Mouse (Mus musculus): ENCODE results near the gene Gm973. TPM values are rescaled to one million over a fixed set of nuclear protein-coding genes. Genes with fewer than 3 reads are reported as not detected.

Gene Gm973
- polyA plus RNA-seq, 1 experiment = 4.7 TPM

DNA sequence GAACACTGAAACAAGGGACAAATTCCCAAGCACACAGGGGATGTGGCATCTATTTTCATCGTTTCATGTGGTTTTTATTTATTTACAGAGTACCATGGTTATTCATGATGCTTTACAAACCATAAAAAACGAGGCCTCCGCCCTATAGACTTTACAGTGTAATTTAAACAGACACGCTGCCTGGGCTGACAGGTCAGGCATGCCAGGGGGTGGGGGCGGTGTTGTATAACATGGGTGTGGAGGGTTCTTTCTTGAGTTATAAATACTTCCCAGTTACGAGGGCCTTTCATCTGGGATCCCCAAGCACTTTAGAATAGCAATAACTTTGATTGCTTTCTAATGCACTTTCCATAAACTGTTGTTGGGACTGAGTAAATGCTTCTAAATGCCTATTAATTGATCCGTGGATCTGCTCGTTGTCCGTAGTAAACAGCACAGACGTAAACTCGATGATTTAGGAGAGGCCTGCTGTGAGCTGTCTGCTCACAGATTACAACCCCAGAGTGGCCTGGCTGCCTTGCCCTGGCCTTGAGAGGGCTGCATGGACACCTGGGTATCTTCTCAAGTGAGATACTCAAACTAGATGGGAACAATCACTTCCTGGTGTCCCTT is 4.3 kb downstream of the Gm973 start:
- Histone ChIP-seq H3K27me3 (ENCODE audit: control insufficient read depth, insufficient read depth, low read length) (no peaks in the 10 kb centered on the region), H3K27ac (ENCODE audit: insufficient read depth, low read length) (no peak overlapping the region), H3K4me3 (replicated peaks; ENCODE audit: insufficient read depth, low read depth, low read length) (no peak overlapping the region), H3K4me1 (ENCODE audit: control insufficient read depth, insufficient read depth, low read length) (peaks cover 4% of the 10 kb centered on the region)
- no peak for TF ChIP-seq CTCF (IDR thresholded peaks at IDR 0.05; ENCODE audit: borderline replicate concordance, insufficient read depth, low read depth, low read length)
- TF ChIP-seq POLR2A (IDR thresholded peaks at IDR 0.05; ENCODE audit: borderline replicate concordance, insufficient read depth, low read length) = no peak
- DNase-seq = no peak
- 58% methylated on average over 11 of the region's 11 CpGs for WGBS

DNA sequence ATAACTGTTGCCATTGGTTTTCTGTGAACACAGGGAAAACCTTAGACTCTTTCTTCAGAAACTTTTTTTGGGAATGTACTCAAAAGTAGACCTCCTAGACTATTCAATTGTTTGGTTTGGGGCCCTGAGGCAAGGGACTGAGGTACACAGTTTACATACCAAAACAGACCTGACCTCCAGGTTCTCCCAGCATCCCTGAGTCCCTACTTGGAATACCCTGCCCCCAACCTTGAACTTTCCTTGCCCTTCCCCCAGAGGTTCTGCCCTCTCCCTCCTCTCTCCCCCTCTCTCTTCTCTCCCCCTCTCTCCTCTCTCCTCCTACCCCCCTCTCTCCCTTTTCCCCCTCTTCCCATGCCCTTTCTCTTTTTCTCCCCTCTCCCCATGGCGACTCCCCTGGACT is 6.4 kb downstream of the Gm973 start:
- 87% methylated on average over 1 of the region's 1 CpGs for WGBS
- H3K4me3 ChIP-seq (replicated peaks; ENCODE audit: insufficient read depth, low read depth, low read length) = no peak overlapping the region
- H3K27ac ChIP-seq (ENCODE audit: insufficient read depth, low read length) = no peak overlapping the region
- H3K4me1 ChIP-seq (ENCODE audit: control insufficient read depth, insufficient read depth, low read length) = no peaks in the 10 kb centered on the region
- no peak for DNase-seq
- TF ChIP-seq CTCF (IDR thresholded peaks at IDR 0.05; ENCODE audit: borderline replicate concordance, insufficient read depth, low read depth, low read length) = no peak
- no peak for TF ChIP-seq POLR2A (IDR thresholded peaks at IDR 0.05; ENCODE audit: borderline replicate concordance, insufficient read depth, low read length)
- H3K27me3 ChIP-seq (ENCODE audit: control insufficient read depth, insufficient read depth, low read length) = no peaks in the 10 kb centered on the region

DNA sequence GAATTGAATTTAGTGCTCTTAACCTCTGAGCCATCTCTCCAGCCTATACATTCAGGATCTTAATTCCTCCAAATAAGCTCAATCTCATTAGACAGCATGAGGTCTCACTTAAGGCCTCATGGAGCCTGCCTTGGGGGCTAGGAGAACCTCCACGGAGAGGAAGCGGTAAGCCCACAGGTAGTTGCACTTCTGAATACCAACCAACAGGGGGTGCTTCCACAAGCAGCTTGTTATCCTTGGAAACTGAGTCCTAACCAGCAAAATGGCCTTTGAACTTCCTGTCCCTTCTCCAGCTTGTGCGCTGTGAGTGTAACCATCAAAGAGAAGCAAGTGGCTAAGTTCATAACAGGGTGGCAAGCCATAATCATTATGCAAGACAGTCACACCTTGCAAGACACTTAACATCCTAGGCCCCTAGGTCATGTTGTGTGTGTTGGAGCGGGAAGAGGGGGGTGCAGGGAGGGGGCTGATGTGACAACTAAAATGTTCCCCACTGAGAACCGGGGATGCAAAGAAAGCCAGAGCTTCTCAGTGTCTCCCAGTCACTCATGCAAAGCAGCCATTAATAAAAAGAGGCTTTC is 7.4 kb downstream of the Gm973 start:
- WGBS = 79% methylated on average over 5 of the region's 5 CpGs
- H3K4me3 ChIP-seq (replicated peaks; ENCODE audit: insufficient read depth, low read depth, low read length) = no peak overlapping the region
- no peaks in the 10 kb centered on the region for H3K4me1 ChIP-seq (ENCODE audit: control insufficient read depth, insufficient read depth, low read length)
- H3K27ac ChIP-seq (ENCODE audit: insufficient read depth, low read length) = no peak overlapping the region
- no peak for DNase-seq
- no peaks in the 10 kb centered on the region for H3K27me3 ChIP-seq (ENCODE audit: control insufficient read depth, insufficient read depth, low read length)
- no peak for TF ChIP-seq POLR2A (IDR thresholded peaks at IDR 0.05; ENCODE audit: borderline replicate concordance, insufficient read depth, low read length)
- no peak for TF ChIP-seq CTCF (IDR thresholded peaks at IDR 0.05; ENCODE audit: borderline replicate concordance, insufficient read depth, low read depth, low read length)

DNA sequence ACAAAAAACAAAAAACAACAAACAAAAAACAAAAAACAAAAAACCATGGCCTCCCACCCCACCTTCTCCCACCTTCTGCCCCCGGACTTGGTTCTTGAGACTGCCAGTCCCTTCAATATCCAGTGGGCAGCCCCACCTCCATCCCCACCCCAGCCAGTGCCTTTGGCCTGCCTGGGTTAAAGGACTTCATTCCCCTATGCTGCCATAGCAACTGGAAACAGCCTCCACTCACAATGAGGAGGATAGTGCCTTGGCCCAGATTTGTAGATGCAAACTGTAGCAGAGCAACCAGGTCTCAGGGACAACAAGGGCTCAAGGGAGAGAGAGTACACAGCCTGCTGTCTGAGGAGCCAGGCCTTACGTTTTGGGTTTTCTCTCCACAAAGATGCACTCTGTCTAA is 8.0 kb downstream of the Gm973 start:
- WGBS = 81% methylated on average over 2 of the region's 2 CpGs
- H3K27me3 ChIP-seq (ENCODE audit: control insufficient read depth, insufficient read depth, low read length) = no peaks in the 10 kb centered on the region
- H3K4me3 ChIP-seq (replicated peaks; ENCODE audit: insufficient read depth, low read depth, low read length) = no peak overlapping the region
- no peak for TF ChIP-seq POLR2A (IDR thresholded peaks at IDR 0.05; ENCODE audit: borderline replicate concordance, insufficient read depth, low read length)
- TF ChIP-seq CTCF (IDR thresholded peaks at IDR 0.05; ENCODE audit: borderline replicate concordance, insufficient read depth, low read depth, low read length) = no peak
- no peak for DNase-seq
- H3K27ac ChIP-seq (ENCODE audit: insufficient read depth, low read length) = no peak overlapping the region
- no peaks in the 10 kb centered on the region for H3K4me1 ChIP-seq (ENCODE audit: control insufficient read depth, insufficient read depth, low read length)

DNA sequence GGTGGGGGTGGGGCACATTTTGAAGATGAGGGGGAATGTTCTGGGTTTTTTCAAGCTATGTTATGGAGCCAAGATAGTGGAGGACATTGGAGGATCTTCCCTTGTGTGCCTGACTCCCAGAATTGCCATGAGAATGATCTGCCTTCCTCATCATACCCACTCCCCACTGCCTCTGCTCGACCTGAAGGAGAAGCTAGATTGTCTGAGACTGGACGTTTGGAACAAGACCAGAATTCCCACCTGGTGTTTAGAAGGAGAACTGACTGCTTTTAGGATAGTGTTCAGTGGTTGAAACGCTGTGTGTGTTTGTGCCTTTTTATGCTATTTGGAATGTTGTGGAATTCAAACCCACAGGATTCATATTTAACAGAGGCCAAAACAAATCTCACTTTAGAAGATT is 8.7 kb downstream of the Gm973 start:
- H3K27ac ChIP-seq (ENCODE audit: insufficient read depth, low read length) = no peak overlapping the region
- TF ChIP-seq POLR2A (IDR thresholded peaks at IDR 0.05; ENCODE audit: borderline replicate concordance, insufficient read depth, low read length) = no peak
- no peak for TF ChIP-seq CTCF (IDR thresholded peaks at IDR 0.05; ENCODE audit: borderline replicate concordance, insufficient read depth, low read depth, low read length)
- whole genome bisulfite sequencing = 42% methylated on average over 3 of the region's 3 CpGs
- H3K4me3 ChIP-seq (replicated peaks; ENCODE audit: insufficient read depth, low read depth, low read length) = no peak overlapping the region
- DNase-seq = no peak
- H3K27me3 ChIP-seq (ENCODE audit: control insufficient read depth, insufficient read depth, low read length) = no peaks in the 10 kb centered on the region
- H3K4me1 ChIP-seq (ENCODE audit: control insufficient read depth, insufficient read depth, low read length) = no peaks in the 10 kb centered on the region

DNA sequence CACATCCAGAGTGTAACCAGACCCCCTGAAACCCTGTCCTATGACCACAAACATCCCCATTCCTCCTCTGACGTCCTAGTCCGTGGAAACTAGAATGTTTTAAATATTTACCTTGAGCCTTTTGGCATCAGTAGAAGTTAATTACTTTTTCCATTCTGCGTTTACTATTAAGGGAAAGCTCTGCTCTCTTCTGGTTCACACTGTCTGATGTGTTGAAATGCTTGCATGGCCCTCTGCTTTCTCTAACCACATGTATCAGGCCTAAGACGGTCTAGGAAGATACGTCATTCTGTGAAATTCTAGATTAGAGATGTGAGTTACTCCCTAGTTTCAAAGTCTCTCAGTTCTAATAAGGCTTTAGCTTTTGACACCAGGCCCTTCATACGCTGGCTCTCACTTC is 11.2 kb downstream of the Gm973 start:
- 97% methylated on average over 6 of the region's 6 CpGs for WGBS
- H3K27me3 ChIP-seq (ENCODE audit: control insufficient read depth, insufficient read depth, low read length) = no peaks in the 10 kb centered on the region
- TF ChIP-seq CTCF (IDR thresholded peaks at IDR 0.05; ENCODE audit: borderline replicate concordance, insufficient read depth, low read depth, low read length) (no peak), POLR2A (IDR thresholded peaks at IDR 0.05; ENCODE audit: borderline replicate concordance, insufficient read depth, low read length) (no peak)
- H3K4me3 ChIP-seq (replicated peaks; ENCODE audit: insufficient read depth, low read depth, low read length) = no peak overlapping the region
- no peak overlapping the region for H3K27ac ChIP-seq (ENCODE audit: insufficient read depth, low read length)
- H3K4me1 ChIP-seq (ENCODE audit: control insufficient read depth, insufficient read depth, low read length) = no peaks in the 10 kb centered on the region
- no peak for DNase-seq

DNA sequence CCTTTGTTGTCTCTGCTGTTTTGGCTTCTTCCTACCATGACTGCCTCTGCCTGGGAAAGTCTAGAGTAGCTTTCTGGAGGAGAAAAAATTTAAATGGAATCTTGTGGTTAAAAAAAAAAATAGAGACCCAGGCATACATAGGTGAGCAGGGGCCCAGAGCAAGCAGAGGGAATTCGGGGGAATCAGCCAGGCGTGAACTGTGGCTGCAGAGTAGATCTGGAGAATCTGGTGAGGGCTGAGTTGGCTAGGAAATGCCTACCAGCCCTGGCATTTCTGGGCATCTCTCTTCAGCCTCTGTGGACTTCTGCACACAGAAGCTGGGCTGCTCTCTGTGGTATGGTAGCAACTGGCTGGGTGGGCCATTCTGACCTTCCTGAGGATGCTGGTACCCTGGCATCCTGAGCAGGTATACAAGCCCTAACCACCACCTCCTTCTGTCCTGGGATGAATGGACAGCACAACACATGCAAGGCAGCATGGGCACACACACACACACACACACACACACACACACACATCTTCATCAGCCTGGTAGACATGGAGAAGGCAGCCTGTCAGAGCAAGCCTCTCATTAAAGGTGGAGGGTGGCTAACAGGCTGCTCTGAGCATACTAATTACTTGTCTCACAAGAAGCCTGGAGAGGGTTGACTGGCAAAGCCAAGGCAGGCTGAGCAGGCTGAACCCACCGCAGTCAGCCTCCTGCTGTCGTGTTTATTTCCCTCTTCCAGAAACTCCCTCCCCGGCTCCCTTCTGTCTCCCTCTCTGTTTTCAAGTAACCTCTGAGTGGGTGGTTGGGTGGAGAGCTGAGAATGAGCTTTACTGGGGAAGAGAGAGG is 19.1 kb downstream of the Gm973 start:
- no peak for TF ChIP-seq CTCF (IDR thresholded peaks at IDR 0.05; ENCODE audit: borderline replicate concordance, insufficient read depth, low read depth, low read length)
- no peak for TF ChIP-seq POLR2A (IDR thresholded peaks at IDR 0.05; ENCODE audit: borderline replicate concordance, insufficient read depth, low read length)
- Histone ChIP-seq H3K4me3 (replicated peaks; ENCODE audit: insufficient read depth, low read depth, low read length) (no peak overlapping the region), H3K27me3 (ENCODE audit: control insufficient read depth, insufficient read depth, low read length) (no peaks in the 10 kb centered on the region), H3K27ac (ENCODE audit: insufficient read depth, low read length) (peak overlapping the region; percentile 4; the same call in 1 of the 2 replicates), H3K4me1 (ENCODE audit: control insufficient read depth, insufficient read depth, low read length) (peaks cover 8% of the 10 kb centered on the region)
- WGBS = 33% methylated on average over 5 of the region's 5 CpGs
- DNase-seq = peak; percentile 28 to 30

All from cerebellum, adult 2 months (tissue).